Mouse (Mus musculus) intestine, postnatal 0 days (tissue): ENCODE results near the gene Itgb3bp. TPM values are rescaled to one million over a fixed set of nuclear protein-coding genes. Genes with fewer than 3 reads are reported as not detected.

Experiments
- ATAC-seq: fragments of 200-750 bp; cut with Nextera tagmentation; 2 replicates; pipeline ENCODE4 v1.8.0; 2017; ENCODE audit warnings: mild to moderate bottlenecking, moderate TSS enrichment, moderate library complexity
- H3K27ac ChIP-seq: fragments of 300-500 bp; sonication (generic); 2 replicates; pipeline ENCODE4 v1.5.1; 2014; ENCODE audit warnings: mild to moderate bottlenecking, low read depth, low read length, moderate library complexity
- H3K27me3 ChIP-seq: fragments of 300-500 bp; sonication (generic); replicated peaks from 2 replicates; pipeline ENCODE4 v1.6.1; 2014; ENCODE audit warnings: low read length, mixed read lengths; ENCODE audit not compliant: control insufficient read depth, insufficient read depth
- H3K36me3 ChIP-seq: fragments of 300-500 bp; sonication (generic); 2 replicates; pipeline ENCODE4 v1.6.1; 2014; ENCODE audit warnings: mild to moderate bottlenecking, moderate library complexity; ENCODE audit not compliant: control insufficient read depth, insufficient read depth
- H3K4me1 ChIP-seq: fragments of 300-500 bp; sonication (generic); replicated peaks from 2 replicates; pipeline ENCODE4 v1.6.1; 2014; ENCODE audit warnings: antibody characterized with exemption, low read length, mixed read lengths; ENCODE audit not compliant: control insufficient read depth, insufficient read depth
- H3K4me2 ChIP-seq: fragments of 300-500 bp; sonication (generic); replicated peaks from 2 replicates; pipeline ENCODE4 v1.6.1; 2014; ENCODE audit warnings: low read depth, mild to moderate bottlenecking, moderate library complexity
- H3K4me3 ChIP-seq: fragments of 300-500 bp; sonication (generic); 2 replicates; pipeline ENCODE4 v1.5.1; 2014; ENCODE audit warnings: low read depth, low read length
- H3K9ac ChIP-seq: fragments of 300-500 bp; sonication (generic); 2 replicates; pipeline ENCODE4 v1.6.1; 2014; ENCODE audit warnings: mild to moderate bottlenecking, low read depth, low read length
- H3K9me3 ChIP-seq: fragments of 300-500 bp; sonication (generic); 2 replicates; pipeline ENCODE4 v1.6.1; 2016; ENCODE audit warnings: mixed run types; ENCODE audit not compliant: control insufficient read depth
- CTCF ChIP-seq: sonication (generic); IDR thresholded peaks from 2 replicates; pipeline ENCODE4 v1.5.1; 2016; ENCODE audit warnings: low read depth, mild to moderate bottlenecking, control low read depth, antibody characterized with exemption, moderate library complexity
- WGBS: fragments of 180-500 bp; shearing (Covaris S2); extraction: QIAGEN DNeasy Blood & Tissue Kit; methylation state at CpG from one replicate; pipeline ENCODE4 v1.1.7; 2014; 5-methylcytosine and 5-hydroxymethylcytosine counted together
- polyA plus RNA-seq: library from polyadenylated mRNA; unstranded; fragments of >200 nt; fragmentation: Nextera tagmentation; extraction: Ambion mirVana; gene quantifications from 2 replicates; pipeline ENCODE4 v1.2.1, GENCODE M21; 2015

The Itgb3bp gene
- polyA plus RNA-seq, 1 experiment from 2014 or later: 22.4 TPM

DNA sequence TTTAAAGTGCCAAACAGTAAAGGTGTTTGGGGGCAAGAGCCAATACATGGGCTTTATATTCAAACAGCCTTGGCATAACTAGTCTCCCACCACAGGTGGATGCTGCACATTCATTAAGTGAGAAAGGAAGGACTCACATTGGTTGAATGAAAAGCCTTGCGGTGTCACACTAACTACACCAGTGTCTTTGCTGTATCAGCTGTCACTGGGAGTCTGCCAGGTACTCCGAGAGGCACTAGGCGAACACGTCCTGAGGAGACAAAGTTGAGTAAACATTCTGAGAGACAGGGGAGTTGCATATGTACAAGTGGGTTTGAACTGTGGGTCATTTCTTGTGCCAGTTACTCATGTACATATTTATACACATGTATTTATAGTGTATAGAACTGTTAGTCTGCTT is 205.3 kb downstream of the Itgb3bp start:
- Histone ChIP-seq H3K27me3 (no peaks in the 10 kb centered on the region), H3K4me3 (no peak overlapping the region), H3K4me1 (no peaks in the 10 kb centered on the region), H3K27ac (no peak overlapping the region), H3K9me3 (no peaks in the 10 kb centered on the region), H3K9ac (no peak overlapping the region), H3K4me2 (no peak overlapping the region), H3K36me3 (peaks cover 18% of the 10 kb centered on the region)
- 83% methylated on average over 4 of the region's 4 CpGs for WGBS
- no peak for ATAC-seq
- TF ChIP-seq CTCF: no peak

- Histone ChIP-seq H3K4me2 (no peak overlapping the region), H3K27me3 (no peaks in the 10 kb centered on the region), H3K4me3 (no peak overlapping the region), H3K9me3 (no peaks in the 10 kb centered on the region), H3K27ac (no peak overlapping the region), H3K36me3 (0 out of 2 replicates have a peak, but pooled peaks cover 7% of the 10 kb centered on the region), H3K4me1 (no peaks in the 10 kb centered on the region), H3K9ac (no peak overlapping the region)
- TF ChIP-seq CTCF: no peak
- WGBS: 22% methylated on average over 4 of the region's 4 CpGs
- ATAC-seq: peak; percentile 60
These were observed 211.7 kb downstream of the Itgb3bp start for GRCm38 (mm10) chr4:99717905-99718304.

- Histone ChIP-seq H3K36me3 (0 out of 2 replicates have a peak, but pooled peaks cover 7% of the 10 kb centered on the region), H3K27me3 (no peaks in the 10 kb centered on the region), H3K4me3 (peak overlapping the region; percentile 86), H3K9ac (peak overlapping the region; percentile 84), H3K4me2 (peak overlapping the region; percentile 93), H3K27ac (peak overlapping the region; percentile 54; the same call in 1 of the 2 replicates), H3K9me3 (no peaks in the 10 kb centered on the region), H3K4me1 (no peaks in the 10 kb centered on the region)
- WGBS: 22% methylated on average over 25 of the region's 25 CpGs
- peak; percentile 36 for ATAC-seq
- no peak for TF ChIP-seq CTCF
These were observed 213.7 kb downstream of the Itgb3bp start for GRCm38 (mm10) chr4:99715783-99716416.

Other genes with a start within 250 kb of the Itgb3bp start
- gene Alg6, start 214.1 kb downstream of the Itgb3bp start, polyA plus RNA-seq: 8.0 and 8.1 TPM in 2 replicates
- gene Efcab7, start 100.6 kb downstream of the Itgb3bp start, polyA plus RNA-seq: 5.5 and 6.3 TPM in 2 replicates
- gene Pgm1, start 399 bp downstream of the Itgb3bp start, polyA plus RNA-seq: 139 and 143 TPM in 2 replicates
- 2.5 and 2.9 TPM in 2 replicates for gene Ror1, start 166.0 kb upstream of the Itgb3bp start, polyA plus RNA-seq